In genomic region chr12:85177740-85178239, GRCm38 (mm10) we compare ENCODE assay signal across 8 mouse cellular contexts. TPM values are rescaled to one million over a fixed set of nuclear protein-coding genes. Genes with fewer than 3 reads are reported as not detected.
DNase-seq lines count a peak whose midpoint lies in the region; ATAC-seq and TF ChIP-seq lines count a peak whose summit lies in the region.

TSS of gene Pgf (minus strand) at chr12:85177790.

- TF ChIP-seq EP300 in CH12.LX (IDR thresholded peaks at IDR 0.05; ENCODE audit: low read length), result no peak

- H3K36me3 ChIP-seq in heart, embryonic 10.5 days, result no peaks in the 10 kb centered on the region
- H3K36me3 ChIP-seq in CH12.LX (replicated peaks in 1 of 2; ENCODE audit: control insufficient read depth in 1 of 2, insufficient read depth in 1 of 2, low read length in 1 of 2), result no peaks in the 10 kb centered on the region

- intact Hi-C loops in heart, postnatal 36 days (cut with DNase I), result no loop called here
- intact Hi-C loops in left cerebral cortex, postnatal 10 days (cut with DNase I), result no loop called here
- intact Hi-C loops in gastrocnemius, postnatal 36 days (cut with DNase I), result loop anchor here (5.0 kb wide), 1 partner anchor 40 kb away; the partner anchor contains the start of gene Eif2b2

- no peaks in the 10 kb centered on the region for H3K9me3 ChIP-seq in heart, embryonic 10.5 days
- H3K9me3 ChIP-seq in CH12.LX (replicated peaks; ENCODE audit: low read length), result no peaks in the 10 kb centered on the region

- WGBS in heart, embryonic 10.5 days, result 73% methylated on average over 10 of the region's 10 CpGs

- no peaks in the 10 kb centered on the region for H3K79me2 ChIP-seq in CH12.LX (replicated peaks; ENCODE audit: control insufficient read depth, extremely low read depth, insufficient read depth, poor library complexity, severe bottlenecking)

- ATAC-seq in granulocyte monocyte progenitor cell, adult 5-6 weeks (replicated peaks; ENCODE audit: poor library complexity, severe bottlenecking), result peak; percentile 44
- peak; percentile 74 for ATAC-seq in megakaryocyte, adult 5-6 weeks (ENCODE audit: poor library complexity, severe bottlenecking)

- dilution Hi-C loops in CH12.LX (cut with MboI; ENCODE audit: extremely low pct_ligation_motif_present, extremely low pct_unique_long_range_greater_than_20kb, low sequenced_read_pairs), result no loop called here

- peak within 1 kb of the TSS; percentile 88 for H3K27ac ChIP-seq in heart, embryonic 10.5 days
- no peak within 1 kb of the TSS for H3K27ac ChIP-seq in CH12.LX (ENCODE audit: insufficient read depth, low read depth)

- H3K9ac ChIP-seq in CH12.LX (ENCODE audit: insufficient read depth, low read depth), result no peak within 1 kb of the TSS; the same call in 1 of the 2 replicates

- no peak for TF ChIP-seq CTCF in CH12.LX (conservative IDR thresholded peaks at IDR 0.05 in 1 of 2, IDR thresholded peaks at IDR 0.05 in 1 of 2; ENCODE audit: low read depth in 2 of 2, low read length in 2 of 2)

- TF ChIP-seq POLR2A in CH12.LX (IDR thresholded peaks at IDR 0.05; ENCODE audit: low read depth, low read length), result no peak

- H3K4me1 ChIP-seq in heart, embryonic 10.5 days, result peaks cover 71% of the 10 kb centered on the region
- H3K4me1 ChIP-seq in CH12.LX (ENCODE audit: control insufficient read depth in 1 of 2, insufficient read depth in 2 of 2), result peaks cover 10 to 19% of the 10 kb centered on the region in 2 experiments

- peak within 1 kb of the TSS; percentile 55 for H3K4me3 ChIP-seq in heart, embryonic 10.5 days
- peak within 1 kb of the TSS in 2 of 3 experiments; percentile 10 to 36 for H3K4me3 ChIP-seq in CH12.LX (replicated peaks in 1 of 3; ENCODE audit: low read depth in 2 of 3, low read length in 2 of 3, poor library complexity in 1 of 3)

- TF ChIP-seq RAD21 in CH12.LX (IDR thresholded peaks at IDR 0.05; ENCODE audit: low read depth, low read length), result no peak

- in situ Hi-C loops in CH12.LX (cut with MboI; ENCODE audit: low pct_ligation_motif_present, low pct_unique_long_range_greater_than_20kb, low sequenced_read_pairs), result no loop called here

- peaks cover 60% of the 10 kb centered on the region for H3K27me3 ChIP-seq in heart, embryonic 10.5 days (ENCODE audit: insufficient read depth, poor library complexity, severe bottlenecking)
- peaks cover 94% of the 10 kb centered on the region for H3K27me3 ChIP-seq in CH12.LX (replicated peaks)

- H3K4me2 ChIP-seq in CH12.LX (ENCODE audit: insufficient read depth, low read depth, poor library complexity, severe bottlenecking), result peak within 1 kb of the TSS; percentile 58

- no peak for DNase-seq in heart, embryonic 10.5 days (ENCODE audit: low spot score)
- no peak for DNase-seq in heart, postnatal 36 days
- DNase-seq in CH12.LX (ENCODE audit: extremely low read depth), result no peak
- DNase-seq in left cerebral cortex, postnatal 10 days (ENCODE audit: extremely low spot score in 1 of 2, low spot score in 2 of 2), result no peak
- DNase-seq in gastrocnemius, postnatal 4 days (ENCODE audit: low spot score in 2 of 2), result no peak
- DNase-seq in gastrocnemius, postnatal 36 days, result no peak

TF ChIP-seq in CH12.LX, 34 proteins besides CTCF, POLR2A, EP300 and RAD21:
- TF ChIP-seq ZNF384 (IDR thresholded peaks at IDR 0.05; ENCODE audit: low read depth, low read length) (no peak), TCF12 (IDR thresholded peaks at IDR 0.05; ENCODE audit: low read depth, low read length) (no peak), ZC3H11A (IDR thresholded peaks at IDR 0.05; ENCODE audit: low read depth, low read length) (no peak)

RNA-seq across cellular contexts. Expression of gene Pgf, which starts in this region (rescaled TPM):
- polyA plus RNA-seq in heart, embryonic 10.5 days (2016; fragmentation: Nextera tagmentation; extraction: Ambion mirVana), result 9.3 and 13.6 TPM in 2 replicates
- 1 to 10 TPM; 3.4 to 4.6 TPM for total RNA-seq in heart, postnatal 36 days (2021)
- total RNA-seq in CH12.LX (2012; rRNA removed), result 0.34 and 0.50 TPM in 2 replicates
- 0.64 and 0.76 TPM in 2 replicates for total RNA-seq in CH12.LX (2014; rRNA removed)
- 0.73 and 1.7 TPM in 2 replicates for polyA plus RNA-seq in CH12.LX (2012; ENCODE audit: insufficient read length, low read depth)
- not detected in 2 replicates for total RNA-seq in granulocyte monocyte progenitor cell, adult 5-6 weeks (2014; fragmentation: Nextera tagmentation)
- total RNA-seq in granulocyte monocyte progenitor cell, adult 5-6 weeks (2017), result not detected in 2 replicates
- 0.14 and 0.33 TPM in 2 replicates for total RNA-seq in megakaryocyte, adult 5-6 weeks (2015)
- 0.18 TPM in 1 of 2 replicates, not detected in the other for total RNA-seq in megakaryocyte, adult 5-6 weeks (2017)
- total RNA-seq in left cerebral cortex, postnatal 10 days (2021), result 1 to 10 TPM; 3.9 to 4.8 TPM
- total RNA-seq in gastrocnemius, postnatal 4 days (2021), result 1 to 10 TPM; 5.6 to 6.4 TPM
- 1 to 10 TPM; 1.2 to 1.9 TPM for total RNA-seq in gastrocnemius, postnatal 36 days (2021)

Comparison
In these comparisons a context has a peak if more than half of its experiments do, and no peak if none do; other contexts are left out.
1. Peak in ATAC-seq in granulocyte monocyte progenitor cell, adult 5-6 weeks; RNA of the gene not detected or under 1 TPM.
2. Peak in ATAC-seq in megakaryocyte, adult 5-6 weeks; RNA of the gene not detected or under 1 TPM.